Mouse (Mus musculus) small intestine, adult 2 months (tissue): Measurements from ENCODE around the gene Klhl36.

Source experiments
- CTCF ChIP-seq: fragments of 200-500 bp; IDR thresholded peaks from 2 replicates; pipeline ENCODE4 v1.5.1; 2012; ENCODE audit warnings: low read depth, mild to moderate bottlenecking, control low read depth, inconsistent platforms, low read length, moderate library complexity, mixed read lengths; ENCODE audit not compliant: insufficient replicate concordance, insufficient read length; ENCODE audit errors: extremely low read depth
- POLR2A ChIP-seq: fragments of 200-500 bp; IDR thresholded peaks from 2 replicates; pipeline ENCODE4 v1.6.1; 2012; ENCODE audit warnings: low read depth, mild to moderate bottlenecking, control low read depth, inconsistent platforms, low read length, moderate library complexity

GRCm38 (mm10) chr8:119819976-119820375, 42.1 kb upstream of the Klhl36 start:
- TF ChIP-seq CTCF (no peak), POLR2A (no peak)
